Mouse (Mus musculus): Measurements from ENCODE around the gene Cnih3.

DNA sequence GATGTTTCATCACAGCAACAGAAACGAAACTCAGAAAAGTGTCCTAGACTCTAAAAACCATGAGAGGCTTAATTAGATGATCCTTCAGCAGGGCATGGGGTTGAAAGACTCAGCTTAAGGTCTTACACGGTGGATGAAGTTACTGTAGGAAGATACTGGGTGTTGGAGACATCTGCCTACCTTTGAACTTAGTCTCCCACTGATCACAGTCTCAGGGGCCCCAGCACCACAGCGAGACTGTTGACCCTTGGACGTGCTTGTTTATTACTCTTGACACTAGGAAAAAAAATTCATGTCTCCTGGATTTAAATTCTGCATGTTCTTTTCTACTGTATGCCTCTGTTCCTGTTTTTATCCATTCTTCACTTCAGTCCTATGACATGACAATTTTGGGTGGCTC, 11.6 kb downstream of the Cnih3 start:
- TF ChIP-seq CTCF (conservative IDR thresholded peaks at IDR 0.05; ENCODE audit: low read length) (no peak), POU5F1 (IDR thresholded peaks at IDR 0.05; ENCODE audit: borderline replicate concordance, low read length) (no peak)

Data from E14TG2a.4 (cell line).